Mouse (Mus musculus): ENCODE measurements around the gene Eps8. TPM values are rescaled to one million over a fixed set of nuclear protein-coding genes. Genes with fewer than 3 reads are reported as not detected.

Gene Eps8
- polyA plus RNA-seq, 1 experiment, result 5.6 TPM

GRCm38 (mm10) chr6:137604417-137605248 lies 50.0 kb downstream of the Eps8 start:
- TF ChIP-seq CTCF (IDR thresholded peaks at IDR 0.05; ENCODE audit: extremely low read depth, insufficient read depth, insufficient read length, insufficient replicate concordance) (no peak), POLR2A (IDR thresholded peaks at IDR 0.05; ENCODE audit: low read depth, low read length) (no peak)
- H3K4me3 ChIP-seq (ENCODE audit: extremely low read depth, insufficient read depth, insufficient read length), result no peak overlapping the region
- DNase-seq (ENCODE audit: low read depth in 1 of 2, low spot score in 2 of 2), result no peak
- H3K4me1 ChIP-seq (ENCODE audit: control insufficient read depth, insufficient read depth, insufficient read length), result no peaks in the 10 kb centered on the region
- WGBS, result 86% methylated on average over 4 of the region's 4 CpGs
- no peaks in the 10 kb centered on the region for H3K36me3 ChIP-seq (ENCODE audit: control insufficient read depth, insufficient read depth, low read length)
- no peaks in the 10 kb centered on the region for H3K27me3 ChIP-seq (ENCODE audit: control insufficient read depth, insufficient read depth, low read length)
- H3K27ac ChIP-seq (ENCODE audit: insufficient read depth, low read length), result no peak overlapping the region

- DNase-seq (ENCODE audit: low read depth in 1 of 2, low spot score in 2 of 2), result no peak
- TF ChIP-seq POLR2A (IDR thresholded peaks at IDR 0.05; ENCODE audit: low read depth, low read length), result no peak
- TF ChIP-seq CTCF (IDR thresholded peaks at IDR 0.05; ENCODE audit: extremely low read depth, insufficient read depth, insufficient read length, insufficient replicate concordance), result no peak
- Histone ChIP-seq H3K27ac (ENCODE audit: insufficient read depth, low read length) (no peak overlapping the region), H3K4me3 (ENCODE audit: extremely low read depth, insufficient read depth, insufficient read length) (no peak overlapping the region), H3K4me1 (ENCODE audit: control insufficient read depth, insufficient read depth, insufficient read length) (no peaks in the 10 kb centered on the region), H3K36me3 (ENCODE audit: control insufficient read depth, insufficient read depth, low read length) (no peaks in the 10 kb centered on the region), H3K27me3 (ENCODE audit: control insufficient read depth, insufficient read depth, low read length) (no peaks in the 10 kb centered on the region)
- WGBS, result 82% methylated on average over 7 of the region's 7 CpGs
Measured at GRCm38 (mm10) chr6:137598306-137598705, 56.4 kb downstream of the Eps8 start.

- Histone ChIP-seq H3K27ac (ENCODE audit: insufficient read depth, low read length) (no peak overlapping the region), H3K4me1 (ENCODE audit: control insufficient read depth, insufficient read depth, insufficient read length) (no peaks in the 10 kb centered on the region), H3K36me3 (ENCODE audit: control insufficient read depth, insufficient read depth, low read length) (no peaks in the 10 kb centered on the region), H3K4me3 (ENCODE audit: extremely low read depth, insufficient read depth, insufficient read length) (no peak overlapping the region), H3K27me3 (ENCODE audit: control insufficient read depth, insufficient read depth, low read length) (no peaks in the 10 kb centered on the region)
- WGBS, result 94% methylated on average over 8 of the region's 8 CpGs
- TF ChIP-seq CTCF (IDR thresholded peaks at IDR 0.05; ENCODE audit: extremely low read depth, insufficient read depth, insufficient read length, insufficient replicate concordance) (no peak), POLR2A (IDR thresholded peaks at IDR 0.05; ENCODE audit: low read depth, low read length) (no peak)
- DNase-seq (ENCODE audit: low read depth in 1 of 2, low spot score in 2 of 2), result no peak
Measured at GRCm38 (mm10) chr6:137597442-137598058, 57.1 kb downstream of the Eps8 start.

- no peak for DNase-seq (ENCODE audit: low read depth in 1 of 2, low spot score in 2 of 2)
- H3K4me1 ChIP-seq (ENCODE audit: control insufficient read depth, insufficient read depth, insufficient read length), result no peaks in the 10 kb centered on the region
- no peak for TF ChIP-seq POLR2A (IDR thresholded peaks at IDR 0.05; ENCODE audit: low read depth, low read length)
- TF ChIP-seq CTCF (IDR thresholded peaks at IDR 0.05; ENCODE audit: extremely low read depth, insufficient read depth, insufficient read length, insufficient replicate concordance), result no peak
- 96% methylated on average over 10 of the region's 10 CpGs for WGBS
- no peak overlapping the region for H3K27ac ChIP-seq (ENCODE audit: insufficient read depth, low read length)
- H3K4me3 ChIP-seq (ENCODE audit: extremely low read depth, insufficient read depth, insufficient read length), result no peak overlapping the region
- no peaks in the 10 kb centered on the region for H3K27me3 ChIP-seq (ENCODE audit: control insufficient read depth, insufficient read depth, low read length)
- H3K36me3 ChIP-seq (ENCODE audit: control insufficient read depth, insufficient read depth, low read length), result no peaks in the 10 kb centered on the region
Measured at GRCm38 (mm10) chr6:137592582-137592981, 62.1 kb downstream of the Eps8 start.

- Histone ChIP-seq H3K4me1 (ENCODE audit: control insufficient read depth, insufficient read depth, insufficient read length) (no peaks in the 10 kb centered on the region), H3K27ac (ENCODE audit: insufficient read depth, low read length) (no peak overlapping the region), H3K27me3 (ENCODE audit: control insufficient read depth, insufficient read depth, low read length) (no peaks in the 10 kb centered on the region), H3K36me3 (ENCODE audit: control insufficient read depth, insufficient read depth, low read length) (no peaks in the 10 kb centered on the region), H3K4me3 (ENCODE audit: extremely low read depth, insufficient read depth, insufficient read length) (no peak overlapping the region)
- WGBS, result 75% methylated on average over 3 of the region's 3 CpGs
- TF ChIP-seq CTCF (IDR thresholded peaks at IDR 0.05; ENCODE audit: extremely low read depth, insufficient read depth, insufficient read length, insufficient replicate concordance) (no peak), POLR2A (IDR thresholded peaks at IDR 0.05; ENCODE audit: low read depth, low read length) (no peak)
- DNase-seq (ENCODE audit: low read depth in 1 of 2, low spot score in 2 of 2), result no peak
Measured at GRCm38 (mm10) chr6:137589245-137589618, 65.4 kb downstream of the Eps8 start.

GRCm38 (mm10) chr6:137588481-137589244 lies 66.0 kb downstream of the Eps8 start:
- H3K36me3 ChIP-seq (ENCODE audit: control insufficient read depth, insufficient read depth, low read length), result no peaks in the 10 kb centered on the region
- WGBS, result 87% methylated on average over 10 of the region's 10 CpGs
- H3K27me3 ChIP-seq (ENCODE audit: control insufficient read depth, insufficient read depth, low read length), result no peaks in the 10 kb centered on the region
- DNase-seq (ENCODE audit: low read depth in 1 of 2, low spot score in 2 of 2), result no peak
- no peak overlapping the region for H3K27ac ChIP-seq (ENCODE audit: insufficient read depth, low read length)
- H3K4me1 ChIP-seq (ENCODE audit: control insufficient read depth, insufficient read depth, insufficient read length), result no peaks in the 10 kb centered on the region
- H3K4me3 ChIP-seq (ENCODE audit: extremely low read depth, insufficient read depth, insufficient read length), result no peak overlapping the region
- no peak for TF ChIP-seq CTCF (IDR thresholded peaks at IDR 0.05; ENCODE audit: extremely low read depth, insufficient read depth, insufficient read length, insufficient replicate concordance)
- TF ChIP-seq POLR2A (IDR thresholded peaks at IDR 0.05; ENCODE audit: low read depth, low read length), result no peak
